Mouse (Mus musculus) embryo, embryonic 9.5 days (tissue): ENCODE data around the gene Sh3rf1.

Experiments
- DNase-seq: peaks from one replicate; pipeline ENCODE4 v3.0.0-alpha.2; 2017; ENCODE audit errors: extremely low spot score

The Sh3rf1 gene

GRCm38 (mm10) chr8:61321780-61322179, 98.1 kb downstream of the Sh3rf1 start:
- DNase-seq = no peak

DNA sequence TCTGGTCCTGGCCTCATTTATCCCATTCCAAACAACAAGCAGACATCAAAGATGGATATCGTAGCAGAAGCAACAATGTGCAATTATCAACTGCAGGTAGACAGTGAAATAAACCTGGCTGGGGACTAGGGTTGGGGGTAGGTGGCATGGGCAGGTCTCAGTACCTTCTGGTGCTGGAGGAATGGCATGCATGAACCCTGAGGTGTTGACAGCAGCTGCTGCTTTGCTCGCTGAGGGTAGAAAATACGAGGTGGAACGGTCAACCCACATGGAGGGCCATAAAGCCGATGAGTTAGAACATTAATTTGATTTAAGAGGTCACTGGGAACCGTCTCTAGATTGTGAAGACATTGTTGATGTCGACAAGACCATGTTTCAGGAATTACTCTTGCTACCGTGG, 98.8 kb downstream of the Sh3rf1 start:
- DNase-seq = no peak

DNA sequence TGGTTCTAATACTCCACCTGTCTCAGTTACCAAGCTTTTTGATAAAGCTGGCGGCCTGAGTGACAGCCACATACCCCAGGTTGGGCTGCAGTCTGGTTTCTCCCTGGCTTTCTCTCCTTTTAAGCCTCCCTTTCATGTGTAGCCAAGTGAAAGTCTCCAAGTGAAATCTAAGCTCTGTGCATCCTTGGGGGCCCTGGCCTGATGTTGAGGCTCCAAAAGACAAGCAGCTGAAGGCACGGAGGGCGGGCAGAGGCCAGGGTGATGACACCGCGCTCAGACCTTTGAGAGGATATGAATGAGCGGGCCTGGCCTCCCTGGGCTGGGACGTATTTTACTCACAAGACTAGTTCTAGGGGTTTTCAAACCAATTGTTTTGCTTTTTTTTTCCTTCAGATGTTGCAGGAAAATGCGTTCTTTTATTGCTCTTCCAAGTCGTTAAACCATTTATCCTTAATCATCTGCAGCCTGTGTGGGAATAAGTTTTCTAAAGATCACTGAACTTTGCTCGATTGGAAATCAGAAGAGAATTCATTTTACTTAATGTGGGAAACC, 100.8 kb downstream of the Sh3rf1 start:
- peak; percentile 61 for DNase-seq

DNA sequence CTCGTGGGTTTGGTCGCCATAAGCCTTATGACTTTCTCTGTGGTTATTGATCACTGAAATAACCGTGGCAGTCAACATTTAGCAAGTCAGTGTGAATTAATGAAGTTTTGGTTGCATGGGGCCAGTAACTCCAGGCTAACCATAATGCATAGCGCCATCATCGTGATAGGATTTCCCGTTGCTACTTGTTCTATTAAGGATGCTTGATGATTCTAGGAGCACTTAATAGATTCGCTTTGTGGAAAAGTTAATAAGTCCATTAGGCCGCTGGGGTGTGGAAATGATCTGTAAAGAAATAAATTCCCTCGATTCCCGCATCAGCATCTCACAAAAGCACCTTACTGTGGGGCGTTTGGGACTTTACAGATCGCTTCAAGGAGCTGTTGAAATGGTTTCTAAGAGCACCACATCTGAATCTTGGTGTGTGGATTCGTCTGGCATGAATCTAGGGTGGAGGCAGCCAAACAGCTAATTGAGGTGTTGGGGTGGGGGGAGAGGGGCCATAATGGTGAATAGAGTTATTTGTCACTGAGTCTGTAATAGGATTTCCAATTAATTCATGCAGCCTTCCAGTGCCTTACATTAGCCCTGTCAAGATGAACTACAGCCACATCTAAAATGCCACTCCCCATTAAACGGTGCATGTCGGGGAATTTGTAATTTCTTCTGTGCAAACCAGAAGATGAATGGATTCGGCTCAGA, 101.5 kb downstream of the Sh3rf1 start:
- no peak for DNase-seq

- no peak for DNase-seq
Observed at GRCm38 (mm10) chr8:61326281-61326680, 102.6 kb downstream of the Sh3rf1 start.

DNA sequence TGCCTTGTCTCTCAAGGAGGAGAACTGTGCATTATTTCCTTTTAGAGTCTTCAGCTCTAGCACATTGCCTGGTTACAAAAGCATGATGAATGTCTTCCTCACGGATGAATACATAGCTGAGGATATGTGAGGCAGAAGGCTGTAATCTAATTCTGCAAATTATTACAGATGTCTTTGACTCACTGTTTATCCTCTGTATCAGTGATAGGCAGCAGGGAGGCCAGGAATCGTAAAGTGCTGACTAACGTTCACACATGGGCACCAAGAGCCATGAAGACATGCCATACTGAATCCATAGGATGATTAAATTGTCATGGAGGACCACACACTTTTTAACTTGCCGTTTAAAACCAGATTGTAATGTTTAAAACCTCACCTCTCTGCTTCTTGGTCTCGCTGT, 103.7 kb downstream of the Sh3rf1 start:
- no peak for DNase-seq

- DNase-seq = no peak
Observed at GRCm38 (mm10) chr8:61339629-61340028, 116.0 kb downstream of the Sh3rf1 start.

DNA sequence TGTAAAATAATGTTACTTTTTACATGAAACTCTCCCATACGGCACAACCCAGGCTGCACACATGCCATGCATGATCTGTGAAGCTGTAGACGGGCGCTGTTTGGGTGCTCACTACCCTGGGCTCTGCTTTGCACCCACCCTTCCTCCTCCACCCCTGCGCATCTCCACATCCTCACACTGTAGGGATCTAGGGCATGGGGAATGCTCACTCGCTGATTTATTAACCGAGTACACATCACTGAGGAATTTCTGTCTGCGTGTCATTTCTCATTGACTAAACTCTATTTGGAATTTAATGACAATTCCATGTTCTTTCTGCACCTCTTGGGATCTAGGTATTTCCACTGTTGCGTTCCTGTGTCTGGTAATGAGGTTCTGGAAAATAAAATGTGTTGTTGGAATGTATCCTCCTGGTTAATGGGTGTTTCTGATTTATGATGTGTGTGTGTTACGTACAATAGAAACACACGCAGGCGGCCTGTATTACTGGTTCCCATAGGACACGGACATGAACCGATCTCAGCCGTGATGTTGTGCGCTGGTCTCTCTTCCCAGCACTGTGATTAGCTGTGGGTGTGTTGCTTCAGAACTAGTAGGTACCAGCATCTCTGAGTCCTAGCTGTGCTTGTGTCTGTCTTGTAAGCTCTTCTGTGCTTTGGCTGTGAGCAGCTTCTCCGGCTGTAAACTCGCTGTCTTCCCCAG, 116.8 kb downstream of the Sh3rf1 start:
- no peak for DNase-seq

DNA sequence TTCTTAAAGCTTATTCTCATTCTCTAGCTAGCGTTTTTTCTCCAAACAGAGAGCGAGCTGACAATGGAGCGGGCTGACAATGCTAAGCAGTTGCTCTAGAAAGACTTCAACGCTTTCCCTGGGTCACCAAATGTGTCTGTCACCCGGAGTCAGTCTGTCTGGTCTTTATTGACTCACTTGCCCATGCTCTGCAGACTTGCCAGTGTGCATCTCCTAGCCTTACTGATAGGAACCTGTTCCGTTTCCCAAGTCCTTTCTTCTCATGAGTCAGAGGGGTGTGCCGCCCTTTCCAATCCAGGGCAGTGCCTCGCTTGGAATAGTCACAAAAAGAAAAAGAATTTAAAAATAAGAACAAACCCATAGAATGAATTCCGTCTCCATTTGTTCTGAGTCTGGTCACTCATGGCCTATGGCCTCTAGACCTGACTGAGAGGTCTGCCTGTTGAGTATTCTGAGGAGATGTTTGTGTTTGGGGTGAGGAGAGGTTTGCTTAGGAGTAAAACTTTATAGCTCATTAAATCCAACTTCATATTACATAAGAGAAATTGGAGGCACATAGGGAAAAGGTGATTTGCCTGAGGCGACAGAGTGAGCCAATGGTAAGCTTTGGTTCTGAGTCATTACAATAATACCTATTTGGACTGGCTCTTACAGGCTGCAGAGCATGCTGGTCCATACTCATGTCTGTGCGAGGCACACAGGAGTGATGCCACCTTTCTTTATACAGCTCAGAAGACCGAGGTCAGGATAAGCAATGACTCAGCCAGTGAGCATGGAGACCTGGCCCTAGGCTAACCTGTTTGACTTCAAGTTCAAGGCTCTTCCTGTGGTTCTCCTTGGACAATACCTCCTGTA, 118.1 kb downstream of the Sh3rf1 start:
- no peak for DNase-seq

GRCm38 (mm10) chr8:61342473-61343026, 118.9 kb downstream of the Sh3rf1 start:
- no peak for DNase-seq

DNA sequence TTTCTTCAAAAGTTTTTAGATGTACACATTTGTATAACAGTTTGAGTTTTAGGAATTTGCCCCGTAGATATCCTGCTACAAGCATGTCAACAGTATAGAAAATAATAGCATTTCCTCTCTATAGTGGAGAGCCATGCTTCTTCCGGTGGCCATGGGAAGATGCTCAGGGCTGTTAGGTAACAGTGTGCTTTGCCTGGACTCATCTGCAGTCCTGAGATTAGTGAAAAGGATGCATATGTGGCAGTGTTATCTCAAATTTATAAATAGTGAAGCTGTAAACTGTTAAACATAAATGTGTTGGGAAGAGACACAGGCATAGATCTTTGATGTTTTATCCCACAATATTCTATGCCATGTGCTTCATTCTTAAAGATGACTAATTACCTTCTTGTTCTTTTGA, 120.8 kb downstream of the Sh3rf1 start:
- DNase-seq = no peak

DNA sequence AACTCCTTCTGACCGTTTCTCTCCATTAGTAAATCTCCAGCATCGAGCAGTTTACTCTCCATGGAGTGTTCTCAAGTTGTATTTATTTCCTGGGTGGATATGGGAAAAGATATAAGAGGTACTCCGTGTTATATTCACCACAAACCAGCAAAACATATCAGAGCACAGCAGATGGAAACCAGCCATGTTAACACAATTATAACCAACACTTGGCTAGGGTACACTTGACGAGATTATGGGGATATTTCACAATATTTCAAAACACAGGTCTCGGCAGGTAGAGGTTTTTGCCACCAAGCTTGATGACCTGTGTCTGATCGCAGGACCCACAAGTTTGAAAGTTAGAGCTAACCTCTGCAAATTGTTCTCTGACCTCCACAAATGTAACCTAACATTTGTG, 123.3 kb downstream of the Sh3rf1 start:
- DNase-seq = no peak

DNA sequence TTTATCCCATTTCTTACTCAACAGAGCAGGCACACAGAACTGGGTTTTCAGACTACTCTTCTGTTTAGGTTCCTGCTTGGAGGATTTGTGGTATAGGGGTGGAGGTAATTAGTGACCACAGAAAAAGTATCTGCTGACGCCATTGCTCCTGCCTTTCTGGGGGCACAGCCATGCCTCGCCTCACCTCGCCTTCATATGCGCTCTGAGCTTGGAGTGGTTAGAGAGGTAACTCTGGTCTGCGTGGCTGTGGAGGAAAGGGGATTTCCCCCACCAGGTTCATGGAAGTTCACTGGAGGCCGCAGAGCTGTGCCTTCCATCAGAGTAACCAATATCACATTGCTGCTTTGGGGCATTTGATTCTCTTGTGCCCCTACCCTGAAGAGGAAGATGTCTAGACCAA, 123.9 kb downstream of the Sh3rf1 start:
- DNase-seq = no peak

GRCm38 (mm10) chr8:61348029-61348428, 124.4 kb downstream of the Sh3rf1 start:
- no peak for DNase-seq

DNA sequence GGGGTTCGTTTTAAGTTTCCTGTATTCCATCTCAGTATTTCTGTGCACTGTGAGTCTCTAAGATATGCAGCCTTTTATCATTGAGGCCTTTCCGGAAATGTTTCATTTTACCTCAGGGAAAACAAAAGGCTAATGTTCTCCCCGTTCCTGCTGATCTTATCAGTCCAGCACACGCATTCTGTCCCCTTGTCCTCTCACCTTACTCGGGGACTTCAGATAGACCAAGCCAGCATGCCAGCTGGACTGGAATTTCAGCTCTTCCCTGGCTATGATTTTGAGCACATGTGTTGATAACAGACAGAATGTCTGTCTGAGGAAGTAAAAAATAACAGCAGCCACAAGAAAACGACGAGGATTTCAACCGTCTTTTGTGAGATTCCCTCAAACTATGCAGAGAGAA, 124.8 kb downstream of the Sh3rf1 start:
- no peak for DNase-seq

- DNase-seq = peak; percentile 29
Observed at GRCm38 (mm10) chr8:61350443-61350842, 126.8 kb downstream of the Sh3rf1 start.

DNA sequence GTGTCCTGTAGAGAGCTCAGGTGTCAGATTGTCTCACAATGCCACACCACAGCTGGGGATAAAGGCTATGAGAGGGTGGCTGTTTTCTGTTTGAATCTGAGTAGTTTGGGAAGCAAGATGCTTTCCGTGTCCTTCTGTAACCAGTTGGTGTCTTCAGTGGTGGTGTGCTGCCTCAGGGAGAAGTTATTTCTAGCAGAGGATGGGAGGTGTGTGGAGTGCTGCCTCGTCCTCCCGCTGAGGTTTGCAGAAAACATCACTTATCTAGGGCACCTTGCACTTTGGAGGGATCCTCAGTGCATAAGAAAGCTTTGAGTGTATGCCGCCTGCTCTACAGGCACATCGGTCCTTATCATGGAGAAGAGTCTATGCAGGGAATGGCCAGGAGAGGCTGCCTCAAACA, 128.0 kb downstream of the Sh3rf1 start:
- no peak for DNase-seq

- no peak for DNase-seq
Observed at GRCm38 (mm10) chr8:61355503-61355902, 131.8 kb downstream of the Sh3rf1 start.

DNA sequence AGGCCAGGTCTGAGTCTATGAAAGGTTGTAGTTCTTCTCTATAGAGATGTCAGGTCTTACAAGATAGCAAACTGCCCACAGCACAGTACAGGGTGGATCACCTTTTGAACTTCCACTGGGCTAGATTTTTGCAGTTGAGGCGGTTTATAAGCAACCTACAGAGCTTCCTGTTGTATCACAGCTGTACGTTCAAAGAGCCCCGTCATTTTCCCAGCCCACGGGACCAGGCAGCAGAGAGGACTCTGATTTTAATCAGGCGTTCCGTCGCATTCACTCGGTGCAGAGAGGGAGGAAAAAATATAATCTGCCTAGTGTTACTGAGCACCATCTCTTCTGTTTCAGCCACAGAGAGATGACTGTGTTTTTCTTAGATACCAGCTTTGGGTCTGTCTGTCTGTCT, 135.3 kb downstream of the Sh3rf1 start:
- no peak for DNase-seq

DNA sequence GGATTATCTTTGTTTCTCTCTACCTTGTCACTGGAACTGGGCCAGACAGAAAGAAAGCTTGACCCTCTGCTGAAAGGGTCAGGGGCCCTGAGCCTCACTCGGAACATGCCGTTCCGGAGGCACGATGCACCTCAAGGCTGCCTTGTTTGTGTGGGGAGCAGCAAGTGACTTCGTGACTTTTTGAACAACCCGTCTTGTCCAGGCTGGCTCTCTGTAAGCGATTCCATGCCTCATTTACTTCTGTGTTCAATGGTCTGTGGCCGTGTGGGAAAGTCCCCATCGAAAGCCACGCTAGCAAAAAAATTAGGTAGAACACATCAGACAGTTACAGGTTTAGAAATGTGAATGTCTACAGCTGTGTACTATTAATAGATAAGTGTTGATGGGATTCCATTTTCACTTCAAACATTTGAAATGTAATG, 136.2 kb downstream of the Sh3rf1 start:
- peak; percentile 22 for DNase-seq

GRCm38 (mm10) chr8:61360362-61360761, 136.7 kb downstream of the Sh3rf1 start:
- DNase-seq = no peak

DNA sequence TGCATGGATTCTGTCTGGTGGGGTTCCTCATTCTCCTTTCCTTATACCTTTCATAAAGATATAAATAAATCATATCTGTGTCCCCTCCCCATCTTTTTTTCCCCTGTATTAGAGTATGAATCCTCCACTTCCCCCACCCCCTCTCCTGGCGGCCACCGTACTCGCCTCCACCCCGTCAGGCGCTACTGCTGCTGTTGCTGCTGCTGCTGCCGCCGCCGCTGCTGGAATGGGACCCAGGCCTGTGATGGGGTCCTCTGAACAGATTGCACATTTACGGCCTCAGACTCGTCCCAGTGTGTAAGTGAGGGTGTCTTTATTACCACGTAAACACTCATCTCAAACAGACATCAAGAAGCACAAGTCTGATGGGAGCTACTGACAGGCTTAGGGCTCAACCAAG, 137.8 kb downstream of the Sh3rf1 start:
- DNase-seq = no peak
